9 mouse cellular contexts compared by ENCODE assay signal in genomic region chr11:102624888-102625407, GRCm38 (mm10). TPM values are rescaled to one million over a fixed set of nuclear protein-coding genes. Genes with fewer than 3 reads are reported as not detected.
A peak's percentile ranks its signal among the peaks of the same experiment; 100 is the strongest.
DNase-seq lines count a peak whose midpoint lies in the region; ATAC-seq and TF ChIP-seq lines count a peak whose summit lies in the region.
"Had no signal": no experiment of that assay in that cellular context is flagged by ENCODE, and none has a peak within 500 bp of the region (broad histone marks: within the 10 kb centered on the region; RNA-seq: fewer than 3 reads in every experiment).

No protein-coding gene starts in this region.

- dilution Hi-C loops in CH12.LX (cut with MboI; ENCODE audit: extremely low pct_ligation_motif_present, extremely low pct_unique_long_range_greater_than_20kb, low sequenced_read_pairs), result no loop called here

- TF ChIP-seq EP300 in CH12.LX (IDR thresholded peaks at IDR 0.05; ENCODE audit: low read length), result no peak

- no peaks in the 10 kb centered on the region for H3K79me2 ChIP-seq in CH12.LX (replicated peaks; ENCODE audit: control insufficient read depth, extremely low read depth, insufficient read depth, poor library complexity, severe bottlenecking)

- TF ChIP-seq CTCF in CH12.LX (conservative IDR thresholded peaks at IDR 0.05 in 1 of 2, IDR thresholded peaks at IDR 0.05 in 1 of 2; ENCODE audit: low read depth in 2 of 2, low read length in 2 of 2), result no peak

- WGBS in forebrain, embryonic 15.5 days, result 29% methylated on average over 14 of the region's 14 CpGs
- 23% methylated on average over 14 of the region's 14 CpGs for WGBS in midbrain, embryonic 12.5 days

- no peak overlapping the region for H3K4me3 ChIP-seq in CH12.LX (replicated peaks in 1 of 3; ENCODE audit: low read depth in 2 of 3, low read length in 2 of 3, poor library complexity in 1 of 3)
- H3K4me3 ChIP-seq in forebrain, embryonic 15.5 days, result no peak overlapping the region
- H3K4me3 ChIP-seq in midbrain, embryonic 12.5 days, result 0 out of 2 replicates have a peak overlapping the region, but pooled peaks have one; percentile 11

- peaks cover 4 to 8% of the 10 kb centered on the region in 2 experiments for H3K4me1 ChIP-seq in CH12.LX (ENCODE audit: control insufficient read depth in 1 of 2, insufficient read depth in 2 of 2)
- peaks cover 20% of the 10 kb centered on the region for H3K4me1 ChIP-seq in forebrain, embryonic 15.5 days
- peaks cover 24% of the 10 kb centered on the region for H3K4me1 ChIP-seq in midbrain, embryonic 12.5 days

- H3K27ac ChIP-seq in CH12.LX (ENCODE audit: insufficient read depth, low read depth), result no peak overlapping the region
- no peak overlapping the region; the same call in 1 of the 2 replicates for H3K27ac ChIP-seq in forebrain, embryonic 15.5 days (replicated peaks)
- H3K27ac ChIP-seq in midbrain, embryonic 12.5 days (replicated peaks), result peak overlapping the region; percentile 83

- H3K4me2 ChIP-seq in CH12.LX (ENCODE audit: insufficient read depth, low read depth, poor library complexity, severe bottlenecking), result no peak overlapping the region
- peak overlapping the region; percentile 6; the same call in 1 of the 2 replicates for H3K4me2 ChIP-seq in forebrain, embryonic 15.5 days (replicated peaks)
- peak overlapping the region; percentile 35 for H3K4me2 ChIP-seq in midbrain, embryonic 12.5 days (replicated peaks)

- H3K9ac ChIP-seq in CH12.LX (ENCODE audit: insufficient read depth, low read depth), result no peak overlapping the region
- no peak overlapping the region for H3K9ac ChIP-seq in forebrain, embryonic 15.5 days (replicated peaks)
- H3K9ac ChIP-seq in midbrain, embryonic 12.5 days (replicated peaks), result no peak overlapping the region

- ATAC-seq in frontal cortex, adult (ENCODE audit: low TSS enrichment), result peak; percentile 23; the same call in 1 of the 2 replicates
- ATAC-seq in forebrain, embryonic 15.5 days (replicated peaks), result 0 out of 2 replicates have a peak, but pooled peaks have one; percentile 60
- peak; percentile 71 for ATAC-seq in midbrain, embryonic 12.5 days (ENCODE audit: low FRiP score, low read depth)

- H3K27me3 ChIP-seq in CH12.LX (replicated peaks), result peaks cover 70% of the 10 kb centered on the region
- H3K27me3 ChIP-seq in forebrain, embryonic 15.5 days, result no peaks in the 10 kb centered on the region
- H3K27me3 ChIP-seq in midbrain, embryonic 12.5 days, result 0 out of 2 replicates have a peak, but pooled peaks cover 10% of the 10 kb centered on the region

- peaks cover 5% of the 10 kb centered on the region for H3K9me3 ChIP-seq in CH12.LX (replicated peaks; ENCODE audit: low read length)
- no peaks in the 10 kb centered on the region for H3K9me3 ChIP-seq in forebrain, embryonic 15.5 days
- no peaks in the 10 kb centered on the region for H3K9me3 ChIP-seq in midbrain, embryonic 12.5 days

- TF ChIP-seq POLR2A in CH12.LX (IDR thresholded peaks at IDR 0.05; ENCODE audit: low read depth, low read length), result no peak

- TF ChIP-seq RAD21 in CH12.LX (IDR thresholded peaks at IDR 0.05; ENCODE audit: low read depth, low read length), result no peak

- H3K36me3 ChIP-seq in CH12.LX (replicated peaks in 1 of 2; ENCODE audit: control insufficient read depth in 1 of 2, insufficient read depth in 1 of 2, low read length in 1 of 2), result no peaks in the 10 kb centered on the region
- H3K36me3 ChIP-seq in forebrain, embryonic 15.5 days, result no peaks in the 10 kb centered on the region
- H3K36me3 ChIP-seq in midbrain, embryonic 12.5 days, result no peaks in the 10 kb centered on the region

- no peak for DNase-seq in frontal cortex, postnatal 25 days (ENCODE audit: low spot score in 2 of 2)
- DNase-seq in CH12.LX (ENCODE audit: extremely low read depth), result no peak
- DNase-seq in adrenal gland, adult 18-20 months (ENCODE audit: low spot score in 2 of 2), result no peak
- DNase-seq in layer of hippocampus, adult 11-12 months (ENCODE audit: low spot score), result no peak
- DNase-seq in spleen, adult 18-20 months, result no peak

- in situ Hi-C loops in CH12.LX (cut with MboI; ENCODE audit: low pct_ligation_motif_present, low pct_unique_long_range_greater_than_20kb, low sequenced_read_pairs), result no loop called here

TF ChIP-seq in CH12.LX, 34 proteins besides CTCF, POLR2A, EP300 and RAD21:
- TF ChIP-seq TCF12 (IDR thresholded peaks at IDR 0.05; ENCODE audit: low read depth, low read length) (no peak), MAX (IDR thresholded peaks at IDR 0.05; ENCODE audit: low read length) (0 out of 2 replicates have a peak, but pooled peaks have one; percentile 37)

RNA-seq across cellular contexts. Expression of gene Fzd2, which starts 20.8 kb away (rescaled TPM):
- total RNA-seq in CH12.LX (2012; rRNA removed) (0.08 and 0.13 TPM in 2 replicates), CH12.LX (2014; rRNA removed) (0.23 and 0.35 TPM in 2 replicates)
- polyA plus RNA-seq in CH12.LX (2012; ENCODE audit: insufficient read length, low read depth), result 0.15 and 0.20 TPM in 2 replicates
- 18.4 and 20.3 TPM in 2 replicates for polyA plus RNA-seq in forebrain, embryonic 15.5 days (2015; fragmentation: Nextera tagmentation; extraction: Ambion mirVana)
- polyA plus RNA-seq in midbrain, embryonic 12.5 days (2016; fragmentation: Nextera tagmentation; extraction: Ambion mirVana), result 34.7 and 37.9 TPM in 2 replicates
- 1 to 10 TPM; 2.6 to 3.6 TPM for total RNA-seq in adrenal gland, adult 18-20 months (2021)

RNA-seq across cellular contexts. Expression of gene Meioc, which starts 38.6 kb away (rescaled TPM):
- total RNA-seq in CH12.LX (2012; rRNA removed) (not detected in 2 replicates), CH12.LX (2014; rRNA removed) (not detected in 2 replicates)
- polyA plus RNA-seq in CH12.LX (2012; ENCODE audit: insufficient read length, low read depth), result not detected in 2 replicates
- polyA plus RNA-seq in forebrain, embryonic 15.5 days (2015; fragmentation: Nextera tagmentation; extraction: Ambion mirVana), result 0.08 and 0.10 TPM in 2 replicates
- polyA plus RNA-seq in midbrain, embryonic 12.5 days (2016; fragmentation: Nextera tagmentation; extraction: Ambion mirVana), result 0.31 and 0.47 TPM in 2 replicates
- total RNA-seq in adrenal gland, adult 18-20 months (2021), result not detected
- total RNA-seq: heart, adult 18-20 months had no signal

RNA-seq across cellular contexts. Expression of gene Gm11627, which starts 45.7 kb away (rescaled TPM):
- total RNA-seq in CH12.LX (2012; rRNA removed), result 0.42 TPM in 1 of 2 replicates, not detected in the other
- total RNA-seq in CH12.LX (2014; rRNA removed), result 0.46 and 0.63 TPM in 2 replicates
- polyA plus RNA-seq in CH12.LX (2012; ENCODE audit: insufficient read length, low read depth), result 0.38 TPM in 1 of 2 replicates, not detected in the other
- polyA plus RNA-seq in forebrain, embryonic 15.5 days (2015; fragmentation: Nextera tagmentation; extraction: Ambion mirVana), result 8.2 and 10.1 TPM in 2 replicates
- 8.3 and 10.5 TPM in 2 replicates for polyA plus RNA-seq in midbrain, embryonic 12.5 days (2016; fragmentation: Nextera tagmentation; extraction: Ambion mirVana)
- total RNA-seq in adrenal gland, adult 18-20 months (2021), result not detected

Comparison
In these comparisons a context has a peak if more than half of its experiments do, and no peak if none do; other contexts are left out.
1. RNA of gene Fzd2, which starts 20.8 kb away (polyA plus RNA-seq): 34.7 to 37.9 TPM in midbrain, embryonic 12.5 days and 18.4 to 20.3 TPM in forebrain, embryonic 15.5 days; 0.15 to 0.20 TPM in CH12.LX; every median in the first group is over 10 times any median in the second.
2. Peak in every context shown above with its lines, with median percentiles within 50 percentile points of each other: ATAC-seq.